Mouse (Mus musculus): Measurements from ENCODE around the gene Csnk2b.

DNA sequence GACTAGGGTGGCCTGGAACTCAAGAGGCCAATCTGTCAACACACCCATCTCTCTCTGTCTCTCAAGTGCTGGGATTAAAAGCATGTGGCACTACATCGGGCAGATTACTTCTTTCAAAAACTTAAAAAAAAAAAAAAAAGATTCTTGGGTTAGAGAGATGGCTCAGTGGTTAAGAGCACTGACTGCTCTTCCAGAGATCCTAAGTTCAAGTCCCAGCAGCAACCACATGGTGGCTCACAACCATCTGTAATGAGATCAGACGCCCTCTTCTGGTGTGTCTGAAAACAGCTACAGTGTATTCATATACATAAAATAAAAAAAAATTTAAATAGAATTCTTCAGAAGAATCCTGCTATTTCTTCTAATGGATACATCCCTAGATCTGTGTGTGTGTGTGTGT is 33.7 kb downstream of the Csnk2b start:
- no peak for TF ChIP-seq GATA1 (IDR thresholded peaks at IDR 0.05; ENCODE audit: borderline replicate concordance, low read length)
- TF ChIP-seq FLI1 (IDR thresholded peaks at IDR 0.05; ENCODE audit: low read length) = no peak

All from megakaryocyte, embryonic 14.5 days (primary cell).